Comparison of ENCODE assay signal across 18 mouse cellular contexts in the genomic region with DNA sequence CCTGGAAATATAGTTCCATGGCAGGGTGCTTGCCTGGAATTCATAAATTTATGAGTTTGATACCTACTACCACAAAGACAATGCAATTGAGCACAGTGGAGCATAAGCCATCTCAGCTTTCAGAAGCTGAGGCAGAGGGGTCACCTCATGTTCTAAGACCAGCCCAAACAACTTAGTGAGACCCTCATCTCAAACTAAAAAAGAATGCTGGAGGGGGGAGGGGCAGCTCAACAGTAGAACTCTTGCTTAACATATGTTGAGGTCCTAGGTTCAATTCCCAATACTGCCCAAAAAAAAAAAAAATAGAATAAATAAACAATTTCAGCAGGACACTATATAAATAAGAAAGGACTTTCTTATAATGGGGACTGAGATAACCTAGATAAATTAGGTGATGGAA. TPM values are rescaled to one million over a fixed set of nuclear protein-coding genes. Genes with fewer than 3 reads are reported as not detected.
DNase-seq lines count a peak whose midpoint lies in the region; ATAC-seq and TF ChIP-seq lines count a peak whose summit lies in the region.
"Had no signal": no experiment of that assay in that cellular context is flagged by ENCODE, and none has a peak within 500 bp of the region (broad histone marks: within the 10 kb centered on the region; RNA-seq: fewer than 3 reads in every experiment).

No protein-coding gene starts in this region.

- no peak for DNase-seq in hindbrain, embryonic 11.5 days (ENCODE audit: low spot score)
- DNase-seq in CH12.LX (ENCODE audit: extremely low read depth) = no peak
- no peak for DNase-seq in midbrain, embryonic 14.5 days
- no peak for DNase-seq in cerebellum, postnatal 10 days
- DNase-seq in cerebellum, adult 2 months = no peak
- DNase-seq: adrenal gland, adult 8-10 months; cerebellum, adult 11 months; cerebellum, adult 9-10 months; gastrocnemius, postnatal 36 days; heart, adult 11 months; heart, postnatal 36 days had no signal

- H3K4me1 ChIP-seq in hindbrain, embryonic 15.5 days (replicated peaks) = peaks cover 57% of the 10 kb centered on the region
- H3K4me1 ChIP-seq in hindbrain, embryonic 11.5 days (replicated peaks; ENCODE audit: control insufficient read depth, insufficient read depth, low read length) = no peaks in the 10 kb centered on the region
- peaks cover 14 to 68% of the 10 kb centered on the region in 2 experiments for H3K4me1 ChIP-seq in CH12.LX (ENCODE audit: control insufficient read depth in 1 of 2, insufficient read depth in 2 of 2)
- peaks cover 37% of the 10 kb centered on the region for H3K4me1 ChIP-seq in midbrain, embryonic 14.5 days (ENCODE audit: control insufficient read depth, insufficient read depth, low read length)
- peaks cover 76% of the 10 kb centered on the region for H3K4me1 ChIP-seq in neural tube, embryonic 13.5 days (replicated peaks)
- H3K4me1 ChIP-seq in cerebellum, adult 2 months (ENCODE audit: control insufficient read depth, insufficient read depth, low read length) = peaks cover 8% of the 10 kb centered on the region

- no peaks in the 10 kb centered on the region for H3K27me3 ChIP-seq in hindbrain, embryonic 15.5 days
- no peaks in the 10 kb centered on the region for H3K27me3 ChIP-seq in hindbrain, embryonic 11.5 days (ENCODE audit: control insufficient read depth, insufficient read depth, low read length)
- H3K27me3 ChIP-seq in CH12.LX (replicated peaks) = no peaks in the 10 kb centered on the region
- H3K27me3 ChIP-seq in midbrain, embryonic 14.5 days (ENCODE audit: control insufficient read depth, insufficient read depth, low read length) = no peaks in the 10 kb centered on the region
- no peaks in the 10 kb centered on the region for H3K27me3 ChIP-seq in neural tube, embryonic 13.5 days
- no peaks in the 10 kb centered on the region for H3K27me3 ChIP-seq in cerebellum, adult 2 months (ENCODE audit: control insufficient read depth, insufficient read depth, low read length)
- H3K27me3 ChIP-seq: forebrain, embryonic 13.5 days; heart, embryonic 13.5 days had no signal

- no peak overlapping the region for H3K4me3 ChIP-seq in hindbrain, embryonic 15.5 days
- H3K4me3 ChIP-seq in hindbrain, embryonic 11.5 days (ENCODE audit: low read depth, low read length) = no peak overlapping the region
- peak overlapping the region in 1 of 3 experiments; percentile 7 for H3K4me3 ChIP-seq in CH12.LX (replicated peaks in 1 of 3; ENCODE audit: low read depth in 2 of 3, low read length in 2 of 3, poor library complexity in 1 of 3)
- H3K4me3 ChIP-seq in midbrain, embryonic 14.5 days (replicated peaks; ENCODE audit: low read depth, low read length) = no peak overlapping the region
- H3K4me3 ChIP-seq in neural tube, embryonic 13.5 days = no peak overlapping the region
- H3K4me3 ChIP-seq in cerebellum, adult 2 months (replicated peaks; ENCODE audit: insufficient read depth, low read depth, low read length) = no peak overlapping the region

- ATAC-seq in hindbrain, embryonic 15.5 days (ENCODE audit: low FRiP score, low read depth) = no peak
- no peak for ATAC-seq in hindbrain, embryonic 11.5 days (ENCODE audit: low FRiP score)
- no peak for ATAC-seq in midbrain, embryonic 14.5 days (ENCODE audit: low FRiP score, low TSS enrichment)
- ATAC-seq in neural tube, embryonic 13.5 days (ENCODE audit: low read depth) = no peak
- ATAC-seq: forebrain, embryonic 13.5 days; hindbrain, postnatal 0 days had no signal

- no peak for TF ChIP-seq EP300 in CH12.LX (IDR thresholded peaks at IDR 0.05; ENCODE audit: low read length)

- no peak for TF ChIP-seq POLR2A in CH12.LX (IDR thresholded peaks at IDR 0.05; ENCODE audit: low read depth, low read length)
- TF ChIP-seq POLR2A in cerebellum, adult 2 months (IDR thresholded peaks at IDR 0.05; ENCODE audit: borderline replicate concordance, insufficient read depth, low read length) = no peak

- H3K4me2 ChIP-seq in hindbrain, embryonic 15.5 days = peak overlapping the region; percentile 89; the same call in 1 of the 2 replicates
- H3K4me2 ChIP-seq in hindbrain, embryonic 11.5 days (replicated peaks; ENCODE audit: low read depth, low read length) = no peak overlapping the region
- H3K4me2 ChIP-seq in CH12.LX (ENCODE audit: insufficient read depth, low read depth, poor library complexity, severe bottlenecking) = peak overlapping the region; percentile 93; the same call in 1 of the 2 replicates
- peak overlapping the region; percentile 21 for H3K4me2 ChIP-seq in midbrain, embryonic 14.5 days (ENCODE audit: low read length)
- 0 out of 2 replicates have a peak overlapping the region, but pooled peaks have one; percentile 81 for H3K4me2 ChIP-seq in neural tube, embryonic 13.5 days

- no peaks in the 10 kb centered on the region; the same call in 1 of the 2 replicates for H3K36me3 ChIP-seq in hindbrain, embryonic 15.5 days
- H3K36me3 ChIP-seq in hindbrain, embryonic 11.5 days (ENCODE audit: control insufficient read depth, insufficient read depth, low read length) = no peaks in the 10 kb centered on the region
- peaks cover 0 to 35% of the 10 kb centered on the region in 2 experiments for H3K36me3 ChIP-seq in CH12.LX (replicated peaks in 1 of 2; ENCODE audit: control insufficient read depth in 1 of 2, insufficient read depth in 1 of 2, low read length in 1 of 2)
- no peaks in the 10 kb centered on the region for H3K36me3 ChIP-seq in midbrain, embryonic 14.5 days (ENCODE audit: control insufficient read depth, insufficient read depth, low read length)
- no peaks in the 10 kb centered on the region for H3K36me3 ChIP-seq in neural tube, embryonic 13.5 days

- TF ChIP-seq CTCF in CH12.LX (conservative IDR thresholded peaks at IDR 0.05 in 1 of 2, IDR thresholded peaks at IDR 0.05 in 1 of 2; ENCODE audit: low read depth in 2 of 2, low read length in 2 of 2) = no peak
- no peak for TF ChIP-seq CTCF in cerebellum, adult 2 months (IDR thresholded peaks at IDR 0.05; ENCODE audit: borderline replicate concordance, insufficient read depth, low read depth, low read length)

- no peaks in the 10 kb centered on the region for H3K9me3 ChIP-seq in hindbrain, embryonic 15.5 days
- no peaks in the 10 kb centered on the region for H3K9me3 ChIP-seq in hindbrain, embryonic 11.5 days (ENCODE audit: control insufficient read depth, low read length)
- no peaks in the 10 kb centered on the region for H3K9me3 ChIP-seq in CH12.LX (replicated peaks; ENCODE audit: low read length)
- H3K9me3 ChIP-seq in midbrain, embryonic 14.5 days (ENCODE audit: control insufficient read depth, low read length) = no peaks in the 10 kb centered on the region
- H3K9me3 ChIP-seq in neural tube, embryonic 13.5 days = no peaks in the 10 kb centered on the region
- H3K9me3 ChIP-seq: embryonic facial prominence, embryonic 10.5 days; forebrain, embryonic 13.5 days; G1E; heart, embryonic 13.5 days had no signal

- no peak for TF ChIP-seq RAD21 in CH12.LX (IDR thresholded peaks at IDR 0.05; ENCODE audit: low read depth, low read length)

- H3K79me2 ChIP-seq in CH12.LX (replicated peaks; ENCODE audit: control insufficient read depth, extremely low read depth, insufficient read depth, poor library complexity, severe bottlenecking) = peaks cover 76% of the 10 kb centered on the region

- in situ Hi-C loops in CH12.LX (cut with MboI; ENCODE audit: low pct_ligation_motif_present, low pct_unique_long_range_greater_than_20kb, low sequenced_read_pairs) = no loop called here

- dilution Hi-C loops in CH12.LX (cut with MboI; ENCODE audit: extremely low pct_ligation_motif_present, extremely low pct_unique_long_range_greater_than_20kb, low sequenced_read_pairs) = no loop called here

- no peak overlapping the region for H3K27ac ChIP-seq in hindbrain, embryonic 15.5 days (replicated peaks)
- H3K27ac ChIP-seq in hindbrain, embryonic 11.5 days (ENCODE audit: low read depth, low read length) = no peak overlapping the region
- no peak overlapping the region for H3K27ac ChIP-seq in CH12.LX (ENCODE audit: insufficient read depth, low read depth)
- H3K27ac ChIP-seq in midbrain, embryonic 14.5 days (replicated peaks; ENCODE audit: low read depth, low read length) = no peak overlapping the region
- H3K27ac ChIP-seq in neural tube, embryonic 13.5 days (replicated peaks) = no peak overlapping the region
- H3K27ac ChIP-seq in cerebellum, adult 2 months (ENCODE audit: insufficient read depth, low read length) = no peak overlapping the region
- H3K27ac ChIP-seq: forebrain, embryonic 13.5 days; heart, embryonic 13.5 days; hindbrain, postnatal 0 days had no signal

- no peak overlapping the region for H3K9ac ChIP-seq in hindbrain, embryonic 15.5 days
- no peak overlapping the region for H3K9ac ChIP-seq in hindbrain, embryonic 11.5 days (ENCODE audit: low read depth, low read length)
- H3K9ac ChIP-seq in CH12.LX (ENCODE audit: insufficient read depth, low read depth) = no peak overlapping the region
- H3K9ac ChIP-seq in midbrain, embryonic 14.5 days (replicated peaks; ENCODE audit: low read length) = no peak overlapping the region
- H3K9ac ChIP-seq in neural tube, embryonic 13.5 days = no peak overlapping the region

TF ChIP-seq in CH12.LX, 34 proteins besides CTCF, POLR2A, EP300 and RAD21 (continues in another document):
- TF ChIP-seq PAX5 (IDR thresholded peaks at IDR 0.05; ENCODE audit: low read length) = no peak
- no peak for TF ChIP-seq ETS1 (conservative IDR thresholded peaks at IDR 0.05; ENCODE audit: low read depth, low read length)
- peak; percentile 79; the same call in 1 of the 2 replicates for TF ChIP-seq CHD1 (IDR thresholded peaks at IDR 0.05; ENCODE audit: low read depth, low read length)
- no peak for TF ChIP-seq ZC3H11A (IDR thresholded peaks at IDR 0.05; ENCODE audit: low read depth, low read length)

RNA-seq across cellular contexts. Expression of a gene that starts 3.1 kb away (rescaled TPM):
- 204 and 209 TPM in 2 replicates for polyA plus RNA-seq in hindbrain, embryonic 15.5 days (2015; fragmentation: Nextera tagmentation; extraction: Ambion mirVana)
- 143 and 144 TPM in 2 replicates for polyA plus RNA-seq in hindbrain, embryonic 11.5 days (2014; fragmentation: Nextera tagmentation; extraction: Ambion mirVana)
- total RNA-seq in CH12.LX (2012; rRNA removed) (130 and 159 TPM in 2 replicates), CH12.LX (2014; rRNA removed) (77.6 and 94.3 TPM in 2 replicates)
- 214 and 253 TPM in 2 replicates for polyA plus RNA-seq in CH12.LX (2012; ENCODE audit: insufficient read length, low read depth)
- 132 and 158 TPM in 2 replicates for polyA plus RNA-seq in midbrain, embryonic 14.5 days (2014; fragmentation: Nextera tagmentation; extraction: Ambion mirVana)
- polyA plus RNA-seq in neural tube, embryonic 13.5 days (2015; fragmentation: Nextera tagmentation; extraction: Ambion mirVana) = 184 and 189 TPM in 2 replicates
- polyA plus RNA-seq in cerebellum, adult 2 months (2012; rRNA removed) = 104 and 105 TPM in 2 replicates

RNA-seq across cellular contexts. Expression of a gene that starts 22.3 kb away (rescaled TPM):
- polyA plus RNA-seq in hindbrain, embryonic 15.5 days (2015; fragmentation: Nextera tagmentation; extraction: Ambion mirVana) = 11.6 and 12.0 TPM in 2 replicates
- polyA plus RNA-seq in hindbrain, embryonic 11.5 days (2014; fragmentation: Nextera tagmentation; extraction: Ambion mirVana) = 17.0 and 17.2 TPM in 2 replicates
- total RNA-seq in CH12.LX (2012; rRNA removed) (37.1 and 48.8 TPM in 2 replicates), CH12.LX (2014; rRNA removed) (35.1 and 35.7 TPM in 2 replicates)
- 42.9 and 43.6 TPM in 2 replicates for polyA plus RNA-seq in CH12.LX (2012; ENCODE audit: insufficient read length, low read depth)
- polyA plus RNA-seq in midbrain, embryonic 14.5 days (2014; fragmentation: Nextera tagmentation; extraction: Ambion mirVana) = 10.0 and 11.0 TPM in 2 replicates
- 13.0 and 14.7 TPM in 2 replicates for polyA plus RNA-seq in neural tube, embryonic 13.5 days (2015; fragmentation: Nextera tagmentation; extraction: Ambion mirVana)
- 15.4 and 15.5 TPM in 2 replicates for polyA plus RNA-seq in cerebellum, adult 2 months (2012; rRNA removed)
